Mouse (Mus musculus): ENCODE measurements at regions not wholly inside any gene's neighbourhood (a gene's known extent, or its start where the extent isn't known, plus 50 kb on each side); places are given as distances from the start of the nearest gene placed in this dataset.

GRCm38 (mm10) chr3:70130241-70131029 is 123.0 kb downstream of the Otol1 start:
- Histone ChIP-seq H3K4me1 (ENCODE audit: control insufficient read depth, insufficient read depth, low read length) (no peaks in the 10 kb centered on the region), H3K36me3 (ENCODE audit: control insufficient read depth, insufficient read depth, low read length) (no peaks in the 10 kb centered on the region), H3K27ac (replicated peaks; ENCODE audit: low read depth, low read length) (no peak overlapping the region), H3K27me3 (ENCODE audit: control insufficient read depth, insufficient read depth, low read length) (no peaks in the 10 kb centered on the region), H3K9ac (ENCODE audit: low read length) (no peak overlapping the region), H3K9me3 (ENCODE audit: control insufficient read depth, low read length) (no peaks in the 10 kb centered on the region), H3K4me3 (ENCODE audit: low read depth, low read length) (no peak overlapping the region), H3K4me2 (ENCODE audit: low read depth, severe bottlenecking) (no peak overlapping the region)
- WGBS: 86% methylated on average over 8 of the region's 8 CpGs
- DNase-seq (ENCODE audit: low spot score): no peak
- no peak for ATAC-seq (ENCODE audit: insufficient number of reproducible peaks, low FRiP score, low TSS enrichment, low read depth)

- 21% methylated on average over 2 of the region's 2 CpGs for WGBS
- H3K9me3 ChIP-seq (ENCODE audit: control insufficient read depth, low read length): no peaks in the 10 kb centered on the region
- no peak overlapping the region for H3K27ac ChIP-seq (replicated peaks; ENCODE audit: low read depth, low read length)
- no peaks in the 10 kb centered on the region for H3K4me1 ChIP-seq (ENCODE audit: control insufficient read depth, insufficient read depth, low read length)
- H3K4me3 ChIP-seq (ENCODE audit: low read depth, low read length): no peak overlapping the region
- DNase-seq (ENCODE audit: low spot score) (no peak), ATAC-seq (ENCODE audit: insufficient number of reproducible peaks, low FRiP score, low TSS enrichment, low read depth) (no peak)
- no peaks in the 10 kb centered on the region for H3K27me3 ChIP-seq (ENCODE audit: control insufficient read depth, insufficient read depth, low read length)
- H3K9ac ChIP-seq (ENCODE audit: low read length): no peak overlapping the region
- no peaks in the 10 kb centered on the region for H3K36me3 ChIP-seq (ENCODE audit: control insufficient read depth, insufficient read depth, low read length)
- no peak overlapping the region for H3K4me2 ChIP-seq (ENCODE audit: low read depth, severe bottlenecking)
Observed at GRCm38 (mm10) chr3:70134963-70135362, 127.5 kb downstream of the Otol1 start.

- Histone ChIP-seq H3K4me1 (ENCODE audit: control insufficient read depth, insufficient read depth, low read length) (no peaks in the 10 kb centered on the region), H3K27me3 (ENCODE audit: control insufficient read depth, insufficient read depth, low read length) (no peaks in the 10 kb centered on the region), H3K9me3 (ENCODE audit: control insufficient read depth, low read length) (no peaks in the 10 kb centered on the region), H3K4me2 (ENCODE audit: low read depth, severe bottlenecking) (no peak overlapping the region), H3K9ac (ENCODE audit: low read length) (no peak overlapping the region), H3K4me3 (ENCODE audit: low read depth, low read length) (no peak overlapping the region), H3K27ac (replicated peaks; ENCODE audit: low read depth, low read length) (no peak overlapping the region), H3K36me3 (ENCODE audit: control insufficient read depth, insufficient read depth, low read length) (no peaks in the 10 kb centered on the region)
- DNase-seq (ENCODE audit: low spot score) (no peak), ATAC-seq (ENCODE audit: insufficient number of reproducible peaks, low FRiP score, low TSS enrichment, low read depth) (no peak)
- WGBS: 67% methylated on average over 2 of the region's 2 CpGs
Observed at GRCm38 (mm10) chr3:70138488-70138887, 131.1 kb downstream of the Otol1 start.

GRCm38 (mm10) chr3:70138926-70139325 is 131.5 kb downstream of the Otol1 start:
- Histone ChIP-seq H3K9ac (ENCODE audit: low read length) (no peak overlapping the region), H3K9me3 (ENCODE audit: control insufficient read depth, low read length) (no peaks in the 10 kb centered on the region), H3K27me3 (ENCODE audit: control insufficient read depth, insufficient read depth, low read length) (no peaks in the 10 kb centered on the region), H3K4me1 (ENCODE audit: control insufficient read depth, insufficient read depth, low read length) (no peaks in the 10 kb centered on the region), H3K36me3 (ENCODE audit: control insufficient read depth, insufficient read depth, low read length) (no peaks in the 10 kb centered on the region), H3K4me3 (ENCODE audit: low read depth, low read length) (no peak overlapping the region), H3K4me2 (ENCODE audit: low read depth, severe bottlenecking) (no peak overlapping the region), H3K27ac (replicated peaks; ENCODE audit: low read depth, low read length) (no peak overlapping the region)
- no peak for DNase-seq (ENCODE audit: low spot score)
- no peak for ATAC-seq (ENCODE audit: insufficient number of reproducible peaks, low FRiP score, low TSS enrichment, low read depth)
- 67% methylated on average over 4 of the region's 4 CpGs for WGBS

GRCm38 (mm10) chr3:70145728-70146127 is 138.3 kb downstream of the Otol1 start:
- 0 out of 2 replicates have a peak, but pooled peaks have one; percentile 54 for ATAC-seq (ENCODE audit: insufficient number of reproducible peaks, low FRiP score, low TSS enrichment, low read depth)
- Histone ChIP-seq H3K27ac (replicated peaks; ENCODE audit: low read depth, low read length) (no peak overlapping the region), H3K4me3 (ENCODE audit: low read depth, low read length) (no peak overlapping the region), H3K27me3 (ENCODE audit: control insufficient read depth, insufficient read depth, low read length) (no peaks in the 10 kb centered on the region), H3K9me3 (ENCODE audit: control insufficient read depth, low read length) (no peaks in the 10 kb centered on the region), H3K36me3 (ENCODE audit: control insufficient read depth, insufficient read depth, low read length) (no peaks in the 10 kb centered on the region), H3K4me2 (ENCODE audit: low read depth, severe bottlenecking) (no peak overlapping the region), H3K9ac (ENCODE audit: low read length) (no peak overlapping the region), H3K4me1 (ENCODE audit: control insufficient read depth, insufficient read depth, low read length) (no peaks in the 10 kb centered on the region)
- 88% methylated on average over 1 of the region's 1 CpGs for WGBS
- no peak for DNase-seq (ENCODE audit: low spot score)

GRCm38 (mm10) chr3:70151156-70151555 is 143.7 kb downstream of the Otol1 start:
- Histone ChIP-seq H3K9ac (ENCODE audit: low read length) (no peak overlapping the region), H3K9me3 (ENCODE audit: control insufficient read depth, low read length) (no peaks in the 10 kb centered on the region), H3K4me2 (ENCODE audit: low read depth, severe bottlenecking) (no peak overlapping the region), H3K4me1 (ENCODE audit: control insufficient read depth, insufficient read depth, low read length) (no peaks in the 10 kb centered on the region), H3K27ac (replicated peaks; ENCODE audit: low read depth, low read length) (no peak overlapping the region), H3K4me3 (ENCODE audit: low read depth, low read length) (no peak overlapping the region), H3K27me3 (ENCODE audit: control insufficient read depth, insufficient read depth, low read length) (no peaks in the 10 kb centered on the region), H3K36me3 (ENCODE audit: control insufficient read depth, insufficient read depth, low read length) (no peaks in the 10 kb centered on the region)
- no peak for DNase-seq (ENCODE audit: low spot score)
- 65% methylated on average over 5 of the region's 5 CpGs for WGBS
- no peak for ATAC-seq (ENCODE audit: insufficient number of reproducible peaks, low FRiP score, low TSS enrichment, low read depth)

- ATAC-seq (ENCODE audit: insufficient number of reproducible peaks, low FRiP score, low TSS enrichment, low read depth): no peak
- 81% methylated on average over 9 of the region's 9 CpGs for WGBS
- no peak overlapping the region for H3K27ac ChIP-seq (replicated peaks; ENCODE audit: low read depth, low read length)
- no peaks in the 10 kb centered on the region for H3K9me3 ChIP-seq (ENCODE audit: control insufficient read depth, low read length)
- no peak overlapping the region for H3K4me2 ChIP-seq (ENCODE audit: low read depth, severe bottlenecking)
- H3K4me1 ChIP-seq (ENCODE audit: control insufficient read depth, insufficient read depth, low read length): no peaks in the 10 kb centered on the region
- H3K9ac ChIP-seq (ENCODE audit: low read length): no peak overlapping the region
- no peak for DNase-seq (ENCODE audit: low spot score)
- no peaks in the 10 kb centered on the region for H3K36me3 ChIP-seq (ENCODE audit: control insufficient read depth, insufficient read depth, low read length)
- H3K4me3 ChIP-seq (ENCODE audit: low read depth, low read length): no peak overlapping the region
- H3K27me3 ChIP-seq (ENCODE audit: control insufficient read depth, insufficient read depth, low read length): no peaks in the 10 kb centered on the region
Observed at GRCm38 (mm10) chr3:70160043-70160442, 152.6 kb downstream of the Otol1 start.

- no peak overlapping the region for H3K4me2 ChIP-seq (ENCODE audit: low read depth, severe bottlenecking)
- DNase-seq (ENCODE audit: low spot score) (no peak), ATAC-seq (ENCODE audit: insufficient number of reproducible peaks, low FRiP score, low TSS enrichment, low read depth) (no peak)
- no peak overlapping the region for H3K9ac ChIP-seq (ENCODE audit: low read length)
- no peak overlapping the region for H3K27ac ChIP-seq (replicated peaks; ENCODE audit: low read depth, low read length)
- no peaks in the 10 kb centered on the region for H3K9me3 ChIP-seq (ENCODE audit: control insufficient read depth, low read length)
- H3K27me3 ChIP-seq (ENCODE audit: control insufficient read depth, insufficient read depth, low read length): no peaks in the 10 kb centered on the region
- H3K4me3 ChIP-seq (ENCODE audit: low read depth, low read length): no peak overlapping the region
- H3K4me1 ChIP-seq (ENCODE audit: control insufficient read depth, insufficient read depth, low read length): no peaks in the 10 kb centered on the region
- whole genome bisulfite sequencing: 57% methylated on average over 4 of the region's 4 CpGs
- H3K36me3 ChIP-seq (ENCODE audit: control insufficient read depth, insufficient read depth, low read length): no peaks in the 10 kb centered on the region
Observed at GRCm38 (mm10) chr3:70171667-70172066, 164.3 kb downstream of the Otol1 start.

GRCm38 (mm10) chr3:70176391-70176790 is 169.0 kb downstream of the Otol1 start:
- H3K36me3 ChIP-seq (ENCODE audit: control insufficient read depth, insufficient read depth, low read length): no peaks in the 10 kb centered on the region
- no peaks in the 10 kb centered on the region for H3K4me1 ChIP-seq (ENCODE audit: control insufficient read depth, insufficient read depth, low read length)
- H3K9ac ChIP-seq (ENCODE audit: low read length): no peak overlapping the region
- H3K9me3 ChIP-seq (ENCODE audit: control insufficient read depth, low read length): no peaks in the 10 kb centered on the region
- 68% methylated on average over 1 of the region's 1 CpGs for WGBS
- no peak overlapping the region for H3K4me2 ChIP-seq (ENCODE audit: low read depth, severe bottlenecking)
- DNase-seq (ENCODE audit: low spot score) (no peak), ATAC-seq (ENCODE audit: insufficient number of reproducible peaks, low FRiP score, low TSS enrichment, low read depth) (no peak)
- H3K27ac ChIP-seq (replicated peaks; ENCODE audit: low read depth, low read length): no peak overlapping the region
- H3K27me3 ChIP-seq (ENCODE audit: control insufficient read depth, insufficient read depth, low read length): no peaks in the 10 kb centered on the region
- H3K4me3 ChIP-seq (ENCODE audit: low read depth, low read length): no peak overlapping the region
